Mouse (Mus musculus) layer of hippocampus, postnatal 10 days (tissue): ENCODE data around the gene Ptprn2. TPM values are rescaled to one million over a fixed set of nuclear protein-coding genes. Genes with fewer than 3 reads are reported as not detected.

Experiments used
- DNase-seq, 2 experiments: peaks; one replicate each; pipeline ENCODE4 v3.0.0; 2021; ENCODE audit warnings: low spot score in 2 of 2
- total RNA-seq, 2 experiments: library from RNA; stranded (reverse); gene quantifications; 2 replicates each; pipeline ENCODE4 v1.2.3; 2021

Ptprn2 gene
- total RNA-seq, 2 experiments from 2014 or later: 234 to 251 TPM

DNA sequence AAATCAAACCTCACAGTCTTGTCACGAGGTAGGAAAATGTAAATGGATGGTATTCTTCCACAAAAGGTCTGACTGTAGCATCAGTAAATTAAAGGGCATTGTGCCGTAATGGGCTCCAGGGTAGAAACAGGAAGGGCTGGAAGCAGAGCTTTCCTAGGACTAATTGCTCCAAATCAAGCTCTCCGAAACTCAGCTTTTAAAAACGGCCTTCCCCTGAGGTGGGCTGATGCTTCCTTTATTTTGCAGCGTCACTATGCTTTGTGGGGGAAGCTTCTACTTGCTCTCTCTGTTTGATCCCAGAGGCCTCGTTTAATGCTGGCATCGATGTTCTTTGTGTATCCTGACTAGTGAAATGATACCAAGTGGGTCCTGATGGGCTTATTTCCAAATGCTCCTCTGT is 718.0 kb downstream of the Ptprn2 start:
- DNase-seq: no peak

DNA sequence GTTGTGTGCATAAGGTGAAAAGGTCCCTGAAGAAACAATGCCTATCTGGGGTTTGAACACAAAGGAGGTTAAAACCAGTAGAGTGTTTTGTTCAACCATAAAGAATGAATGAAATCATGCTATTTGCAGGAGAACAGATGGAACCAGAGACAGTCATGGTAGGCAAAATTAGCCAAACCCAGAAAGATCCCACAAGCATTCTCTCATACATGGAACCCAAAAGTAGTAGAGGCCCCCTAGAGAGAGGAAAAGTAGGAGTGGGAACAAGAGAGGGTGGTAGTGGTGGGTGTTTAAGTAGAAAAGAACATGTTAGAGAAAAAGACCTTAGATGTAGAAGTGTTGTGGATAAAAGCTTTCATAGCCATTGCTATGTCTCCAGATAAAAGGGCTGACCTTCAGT is 719.4 kb downstream of the Ptprn2 start:
- DNase-seq: no peak

DNA sequence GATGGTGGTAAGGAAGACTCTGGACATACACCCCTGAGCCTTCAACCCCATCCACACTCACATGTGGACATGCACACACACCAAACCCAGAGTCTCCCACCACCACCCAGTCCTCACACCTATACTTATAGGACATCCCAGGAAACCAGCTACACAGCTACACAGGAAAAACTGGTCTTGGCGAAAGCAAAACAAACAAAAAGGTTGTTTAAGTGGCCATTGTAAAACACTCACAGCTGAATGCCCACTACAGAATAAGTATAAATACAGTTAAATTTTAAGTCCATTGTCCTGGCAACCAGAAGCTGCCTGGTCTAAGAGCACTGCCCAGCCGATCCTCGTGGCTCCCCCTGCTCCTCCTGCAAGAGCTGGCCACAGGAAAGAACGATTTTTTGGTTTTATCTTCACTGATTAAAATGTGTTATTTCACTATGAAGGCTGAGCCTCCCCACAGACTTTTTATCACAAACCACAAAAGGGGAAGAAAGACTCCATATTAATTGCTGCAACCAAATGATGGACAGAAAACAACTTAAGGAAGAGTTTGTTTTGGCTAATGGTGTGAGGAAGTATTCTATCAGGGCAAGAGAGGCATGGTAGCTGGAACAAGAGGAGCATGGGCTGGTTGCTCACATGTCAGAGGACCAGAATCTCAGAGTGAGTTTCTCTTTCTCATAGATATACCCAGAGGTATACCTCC is 722.1 kb downstream of the Ptprn2 start:
- DNase-seq: no peak

DNA sequence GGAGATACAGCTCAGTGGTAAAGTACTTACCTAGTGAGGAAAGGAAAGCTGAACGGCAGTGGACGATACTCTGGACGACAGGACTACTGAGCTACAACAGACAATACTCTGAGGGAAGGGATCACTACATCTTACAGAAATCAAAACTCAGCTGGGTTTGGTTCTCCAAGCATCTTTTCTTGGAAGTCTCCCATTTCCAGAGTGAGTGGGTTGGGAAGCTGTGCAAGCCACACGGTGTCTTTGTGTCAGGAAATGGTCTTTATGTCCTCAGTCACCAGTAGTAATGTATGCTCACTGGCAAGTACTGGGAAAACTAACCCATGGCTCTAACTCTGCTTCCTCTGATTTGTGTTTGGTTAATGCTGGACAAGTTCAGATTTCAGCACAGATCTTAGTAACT is 724.9 kb downstream of the Ptprn2 start:
- no peak for DNase-seq

DNA sequence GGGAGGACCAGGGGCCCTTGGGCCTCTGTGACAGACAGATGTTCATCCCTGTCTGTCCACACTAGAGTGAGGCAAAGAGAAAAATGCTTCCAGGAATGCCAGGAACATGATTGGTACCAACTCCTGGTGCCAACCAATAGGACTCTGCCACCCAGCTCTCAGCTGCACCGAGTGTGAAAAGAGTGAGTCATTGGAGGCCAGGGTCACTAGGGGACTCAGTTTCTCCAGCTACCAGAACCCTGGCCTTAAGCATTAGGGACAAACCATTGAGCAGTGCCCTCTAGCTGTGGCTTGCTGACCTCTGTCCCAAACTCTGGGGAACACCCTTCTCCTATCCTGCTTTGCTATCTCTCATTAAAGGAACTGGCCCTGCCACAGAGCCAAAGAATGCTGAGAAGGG is 728.0 kb downstream of the Ptprn2 start:
- DNase-seq: no peak

DNA sequence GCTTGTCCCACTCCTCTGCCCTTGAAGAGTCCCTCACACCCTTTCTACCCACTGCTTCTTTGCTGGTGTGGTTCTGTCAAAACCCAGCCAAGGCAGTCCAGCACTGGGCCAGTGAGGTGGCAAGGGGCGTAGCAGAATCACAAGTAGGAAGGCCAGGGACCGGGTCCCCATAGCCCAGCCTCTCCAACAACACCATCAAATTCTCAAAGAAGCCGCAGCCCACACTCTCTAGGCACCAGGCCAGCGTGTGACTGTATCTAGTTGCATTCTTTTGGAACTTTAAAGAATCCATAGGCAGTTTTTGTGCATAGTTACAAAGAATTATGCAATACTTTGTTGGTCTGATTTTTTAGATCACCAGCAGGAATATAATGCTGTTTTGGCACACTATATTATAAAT is 728.8 kb downstream of the Ptprn2 start:
- no peak for DNase-seq

DNA sequence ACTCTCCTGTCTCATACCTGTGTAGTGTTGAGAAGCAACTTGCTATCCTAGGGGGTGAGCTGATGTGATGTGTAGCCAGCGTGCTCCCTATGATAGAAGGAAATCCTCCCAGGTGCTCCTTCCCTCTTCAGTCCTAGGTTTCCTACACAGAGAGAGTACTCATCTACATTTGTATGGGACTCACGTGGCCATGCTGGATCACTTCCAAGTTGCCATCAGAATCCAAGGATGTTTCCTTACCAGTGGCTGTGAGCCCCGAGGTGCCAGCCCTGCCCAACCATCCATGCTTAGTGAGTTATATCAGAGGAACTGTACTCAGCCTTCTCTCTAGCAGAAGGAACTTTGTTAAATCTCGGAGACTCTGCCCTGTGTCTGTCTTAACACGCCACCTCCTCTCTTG is 729.4 kb downstream of the Ptprn2 start:
- DNase-seq: peak; percentile 31 to 57

DNA sequence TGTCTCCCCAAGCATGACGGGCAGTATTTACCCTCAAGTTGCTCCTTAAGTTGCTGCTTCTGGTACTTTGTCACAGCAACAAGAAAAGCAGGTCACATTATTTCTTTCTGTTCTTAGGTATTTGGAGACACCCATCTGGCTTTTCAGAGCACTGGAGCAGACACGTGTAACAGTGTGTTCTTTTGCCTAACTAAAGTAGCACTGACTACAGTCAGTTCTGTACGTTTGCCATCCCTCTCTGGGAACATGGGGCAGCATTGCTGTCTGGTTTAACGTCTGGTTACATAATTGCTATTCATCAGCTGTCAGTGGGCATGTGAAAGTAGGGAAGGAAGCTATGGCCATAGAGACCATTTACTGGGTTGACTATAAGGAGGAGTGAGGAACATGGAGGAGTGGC is 736.4 kb downstream of the Ptprn2 start:
- no peak for DNase-seq

DNA sequence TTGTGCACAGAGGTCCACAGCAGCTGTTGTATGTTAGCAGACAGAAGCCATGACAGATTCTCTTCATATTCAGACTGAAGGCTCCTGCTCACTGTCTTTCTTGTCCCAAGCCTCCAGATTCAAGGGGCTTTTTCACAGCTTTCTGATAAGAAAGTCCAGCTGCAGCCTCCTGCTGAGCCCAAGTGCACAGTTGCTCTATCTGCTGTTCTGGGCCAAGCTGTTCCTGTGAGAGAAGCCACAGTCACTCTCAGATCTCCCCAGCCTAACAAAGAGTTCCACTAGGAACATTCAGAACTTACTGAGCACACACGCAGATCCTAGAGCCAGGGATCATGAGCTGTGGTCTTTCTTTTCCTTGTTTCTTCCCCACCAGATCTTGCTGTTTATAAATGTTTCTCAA is 738.5 kb downstream of the Ptprn2 start:
- DNase-seq: no peak

DNA sequence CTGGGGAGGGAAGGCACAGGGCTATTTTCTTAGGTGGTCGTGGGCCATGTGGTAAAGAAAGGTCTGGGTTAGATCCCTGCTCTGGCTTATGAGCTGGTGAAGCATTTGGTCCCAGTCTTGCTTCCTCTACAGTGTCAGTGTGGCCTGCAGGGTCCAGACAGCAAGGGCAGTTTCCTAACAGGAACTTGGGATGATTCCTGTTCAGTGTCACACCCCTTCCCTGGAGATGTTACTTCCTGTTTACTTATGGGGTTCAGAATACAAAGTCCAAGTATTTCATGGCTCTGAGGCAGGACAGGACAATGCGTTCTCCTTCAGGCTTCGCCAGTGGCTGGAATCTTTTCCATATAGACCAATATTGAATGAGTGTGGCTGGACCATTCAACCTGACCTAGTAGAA is 741.7 kb downstream of the Ptprn2 start:
- no peak for DNase-seq

DNA sequence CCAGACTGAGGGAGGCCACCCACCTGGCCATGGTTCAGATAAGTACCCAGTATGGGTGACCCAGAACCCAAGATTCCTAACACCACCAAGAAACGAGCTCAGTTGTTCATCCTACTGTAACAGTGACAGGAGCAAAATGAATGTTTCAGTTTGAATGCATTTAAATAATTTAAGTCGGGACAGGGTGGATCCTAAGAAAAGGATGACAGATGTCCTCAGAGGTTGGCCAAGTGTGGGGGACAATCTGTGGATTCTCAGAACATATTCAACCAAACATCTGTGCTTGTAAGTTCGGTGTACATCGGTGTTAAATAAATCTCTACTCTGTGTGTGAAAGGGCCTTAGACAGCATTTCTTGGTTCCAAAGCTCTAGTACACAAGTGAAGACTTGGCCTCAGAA is 743.9 kb downstream of the Ptprn2 start:
- DNase-seq: no peak

DNA sequence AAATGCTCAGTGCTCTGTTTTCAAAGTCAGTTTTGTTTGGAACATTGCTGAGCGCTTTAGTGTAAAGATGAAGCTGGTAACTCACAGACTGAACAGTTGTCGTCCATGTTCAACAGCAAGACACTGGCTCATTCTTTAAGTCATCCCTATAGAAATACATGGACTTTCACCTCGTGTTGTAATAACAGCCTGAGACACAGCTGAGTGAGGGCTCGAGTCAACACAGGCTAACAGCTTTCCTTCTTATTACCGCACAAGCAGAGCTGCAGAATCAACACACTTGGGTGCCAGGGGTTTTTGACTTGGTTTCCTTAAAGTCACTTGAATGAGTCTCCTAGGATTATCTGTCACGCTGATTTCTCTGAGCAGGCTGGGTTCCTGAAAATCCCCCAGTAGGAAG is 744.8 kb downstream of the Ptprn2 start:
- no peak for DNase-seq

DNA sequence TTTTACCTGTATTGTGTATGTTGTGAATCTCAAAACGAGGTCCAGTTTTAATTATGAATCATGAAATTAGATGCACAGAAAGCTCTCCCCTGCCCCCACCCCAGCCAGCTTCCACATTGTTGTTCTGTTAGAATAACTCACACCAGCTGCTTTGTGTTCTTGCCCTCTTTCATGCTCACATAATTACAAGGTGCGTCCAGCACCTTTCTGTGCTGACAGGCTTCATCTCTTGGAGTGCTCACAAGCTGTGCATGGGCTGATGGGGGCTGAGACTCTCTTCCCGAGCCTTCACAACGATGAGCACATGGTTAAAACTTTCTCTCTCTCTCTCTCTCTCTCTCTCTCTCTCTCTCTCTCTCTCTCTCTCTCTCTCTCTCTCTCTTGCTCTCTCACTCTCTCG is 746.3 kb downstream of the Ptprn2 start:
- no peak for DNase-seq

DNA sequence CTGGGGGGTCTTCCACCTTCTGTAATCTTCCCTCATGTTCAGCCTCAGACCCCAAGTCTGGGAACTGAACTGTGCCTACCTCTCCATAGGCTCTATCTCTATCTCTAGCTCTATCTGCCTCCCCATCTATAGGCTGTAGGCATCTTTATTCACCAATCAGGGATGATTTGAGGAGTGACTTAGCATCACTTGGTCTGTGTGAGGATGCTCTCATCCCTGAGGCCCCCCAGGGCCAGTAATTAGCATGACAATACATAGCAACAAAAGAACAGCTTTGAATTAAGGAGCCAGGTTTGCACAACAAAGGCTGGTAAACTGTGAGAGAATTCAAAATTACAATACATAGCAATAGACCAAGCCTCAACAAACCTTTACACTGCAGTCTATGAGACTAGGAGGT is 749.6 kb downstream of the Ptprn2 start:
- no peak for DNase-seq

DNA sequence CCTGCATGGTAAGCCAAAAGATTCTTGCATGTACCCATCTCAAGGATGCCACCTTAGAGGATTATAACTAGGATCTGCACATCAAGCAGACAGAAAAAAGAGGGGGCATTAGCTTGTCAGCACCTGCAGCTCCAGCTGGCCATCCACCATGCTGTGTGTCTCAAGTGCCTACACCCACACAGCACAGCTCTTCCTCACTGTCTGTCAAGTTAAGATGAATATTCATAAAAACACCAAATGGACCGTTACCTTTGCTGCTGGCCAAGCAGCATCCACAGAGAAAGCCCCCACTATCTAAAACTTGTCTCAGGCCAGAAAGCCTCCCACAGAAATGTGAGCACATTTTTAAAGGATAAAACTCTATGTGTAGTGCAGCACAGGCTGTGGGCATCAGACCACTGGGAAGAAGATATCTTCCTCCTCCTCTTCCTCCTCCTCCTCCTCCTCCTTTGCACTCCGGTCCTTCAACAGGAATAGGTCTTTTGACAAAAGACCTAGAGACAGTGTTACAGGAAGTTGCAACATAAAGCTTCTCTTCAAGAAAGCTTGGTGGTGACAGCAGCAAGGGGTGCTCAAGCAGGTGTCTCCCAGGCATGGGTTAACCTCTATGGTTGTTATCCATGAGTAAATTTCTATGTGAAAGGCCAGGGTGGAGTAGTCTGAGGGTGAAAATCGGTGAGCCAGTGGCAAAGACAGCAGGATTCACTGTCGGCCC is 750.7 kb downstream of the Ptprn2 start:
- DNase-seq: no peak

DNA sequence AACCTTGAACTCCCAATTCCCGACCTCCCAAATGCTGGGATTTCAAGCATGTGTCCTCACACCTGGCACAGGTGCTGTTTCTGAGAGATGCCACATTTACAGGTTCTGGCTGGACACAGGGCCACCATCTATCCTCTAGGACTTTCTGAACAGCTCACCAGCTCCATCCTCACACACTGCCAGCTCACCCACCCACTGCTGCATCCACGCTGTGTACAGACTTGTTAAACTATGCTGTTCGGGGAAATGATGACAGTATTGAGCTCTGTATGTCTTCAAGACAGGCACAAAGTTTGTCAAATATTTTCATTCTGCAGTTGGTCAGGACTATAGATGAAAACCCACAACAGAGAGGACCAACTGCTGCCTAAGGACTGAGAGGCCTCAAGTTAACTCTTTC is 751.5 kb downstream of the Ptprn2 start:
- no peak for DNase-seq

DNA sequence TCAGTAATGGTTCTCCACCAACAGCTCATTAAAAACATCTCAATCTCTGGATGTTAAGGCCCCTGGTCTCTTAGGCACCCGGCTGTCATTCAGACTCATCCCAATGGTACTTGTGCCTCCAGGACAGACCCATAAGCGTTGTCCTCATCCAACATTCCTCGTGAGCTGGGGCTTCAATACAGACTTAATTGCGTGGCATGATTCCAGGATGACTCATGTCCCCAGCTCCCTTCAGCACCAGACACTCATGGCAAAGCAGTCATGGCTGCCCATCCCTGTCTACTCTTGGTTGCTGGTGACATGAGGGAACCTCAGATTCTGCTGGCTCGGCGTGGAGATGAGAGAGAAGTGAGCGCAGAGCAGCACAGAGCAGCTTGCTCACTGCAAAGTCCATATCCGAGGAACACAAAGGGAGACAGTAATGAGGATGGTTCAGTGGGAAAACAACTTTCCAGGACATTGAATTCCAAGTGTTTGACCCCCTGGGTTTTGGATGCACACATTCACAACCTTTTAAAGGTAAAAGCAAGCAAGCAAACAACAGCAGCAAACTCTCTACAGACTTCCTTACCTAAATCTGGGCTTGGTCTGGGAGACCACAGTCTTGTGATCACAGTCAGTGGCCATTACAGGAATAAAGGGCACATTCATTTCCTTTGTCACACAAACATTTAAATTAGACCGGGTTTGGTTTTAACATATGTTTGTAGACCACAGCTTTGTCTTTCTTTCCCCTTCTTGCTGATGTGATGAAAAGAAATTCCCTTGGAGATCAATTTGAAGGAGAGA is 754.6 kb downstream of the Ptprn2 start:
- no peak for DNase-seq

DNA sequence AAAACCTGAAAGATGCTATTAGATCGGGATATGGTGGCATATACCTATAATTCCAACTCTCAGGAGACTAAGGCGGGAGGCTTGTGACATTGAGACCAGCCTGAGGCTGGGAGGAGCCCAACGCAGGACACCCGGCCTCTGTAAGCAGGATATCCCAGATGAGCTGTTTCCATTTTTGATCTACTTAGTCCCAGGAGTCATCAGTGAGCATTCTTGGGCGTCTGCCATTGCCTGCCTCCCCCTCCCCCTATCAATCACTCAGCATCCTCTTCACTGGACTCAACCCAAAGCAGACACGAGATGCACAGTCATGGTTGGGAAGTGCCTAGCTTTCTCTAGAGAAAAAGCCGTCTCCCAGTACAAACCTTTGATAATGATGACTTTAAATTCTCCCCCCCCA is 756.7 kb downstream of the Ptprn2 start:
- no peak for DNase-seq

DNA sequence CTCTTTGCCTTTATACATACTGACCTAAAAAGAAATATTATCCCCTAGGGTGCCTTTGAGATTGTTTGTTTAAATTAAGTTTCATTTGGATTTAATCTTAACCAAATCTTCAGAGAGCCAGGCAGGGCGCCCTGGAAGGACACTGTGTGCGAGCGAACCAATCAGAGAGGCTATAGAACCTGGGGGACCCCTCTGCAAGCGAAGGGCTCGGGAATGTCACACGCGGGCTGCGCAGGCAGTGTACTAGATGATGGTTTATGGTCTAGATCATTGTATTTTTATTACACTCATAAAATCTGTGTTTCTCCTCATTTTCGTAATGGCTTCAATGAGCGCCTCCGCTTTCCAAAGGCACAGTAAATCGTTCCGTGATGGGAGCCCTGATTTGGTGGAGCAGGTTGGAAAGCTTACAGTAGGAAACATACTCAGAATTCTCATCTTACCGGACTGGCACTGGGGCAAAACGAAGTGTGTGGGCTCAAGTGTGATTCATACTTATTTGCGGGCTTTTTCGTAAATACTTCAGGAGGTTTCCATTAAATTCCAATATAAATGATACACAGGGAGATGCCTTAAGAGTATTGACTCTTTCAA is 760.5 kb downstream of the Ptprn2 start:
- no peak for DNase-seq

DNA sequence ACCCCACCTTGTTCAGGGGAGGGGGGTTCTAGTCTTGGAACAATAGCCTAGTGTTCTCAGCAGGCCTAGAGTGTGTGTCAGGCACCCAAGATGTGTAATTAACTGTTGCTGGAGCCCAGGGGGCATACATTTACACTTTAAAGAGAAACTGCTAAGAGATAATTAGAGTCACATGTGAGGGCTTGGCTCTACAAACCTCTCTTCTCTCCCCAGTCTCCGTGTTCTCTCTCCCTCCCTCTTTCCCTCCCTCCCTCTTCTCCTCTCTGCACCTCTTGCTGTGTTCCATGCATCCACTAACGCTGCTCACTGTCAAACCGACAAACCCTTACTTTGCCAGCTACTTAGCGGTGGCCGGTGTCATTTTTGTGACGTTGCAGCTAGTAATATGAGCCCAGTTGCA is 764.9 kb downstream of the Ptprn2 start:
- no peak for DNase-seq

DNA sequence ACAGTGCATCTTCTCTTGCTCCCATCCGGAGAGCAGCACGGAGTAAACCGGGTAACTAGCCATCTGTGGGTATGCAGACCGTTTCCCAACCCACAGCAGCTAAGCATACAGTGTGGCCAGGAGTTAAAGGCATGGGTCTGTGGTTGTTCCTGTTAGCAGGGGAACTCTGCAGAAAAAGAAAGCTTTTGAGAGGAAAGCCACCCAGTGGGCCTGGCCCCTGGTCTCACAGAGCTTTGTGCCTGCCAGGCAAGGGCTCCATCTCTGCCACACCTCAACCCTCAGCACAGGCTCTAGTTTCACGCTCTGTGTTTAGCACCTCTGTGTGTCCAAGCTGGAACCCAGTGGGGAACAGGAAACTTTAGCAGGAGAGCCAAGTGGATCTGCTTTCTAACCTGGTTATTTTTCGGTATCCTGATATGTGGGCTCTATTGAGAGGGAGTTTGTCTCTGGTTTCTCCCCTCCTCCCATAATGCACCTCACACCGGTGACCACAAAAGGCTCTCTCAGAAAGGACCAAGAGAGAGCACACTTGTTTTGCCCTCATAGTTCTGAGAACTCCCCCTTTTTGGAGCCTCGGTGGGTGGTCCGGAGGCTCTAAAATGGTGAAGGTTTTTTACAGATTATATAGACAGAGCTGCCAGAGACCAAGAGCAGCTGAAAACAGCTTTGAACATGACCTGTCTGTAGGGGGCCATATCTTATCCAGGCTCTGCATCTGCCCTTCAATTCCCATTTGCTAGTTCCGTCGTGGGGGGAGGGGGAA is 766.3 kb downstream of the Ptprn2 start:
- DNase-seq: no peak
